Mouse (Mus musculus): ENCODE results near the gene Fhl5. TPM values are rescaled to one million over a fixed set of nuclear protein-coding genes. Genes with fewer than 3 reads are reported as not detected.
A peak's percentile ranks its signal among the peaks of the same experiment; 100 is the strongest.
"Not testable (repeated sequence)": the region's sequence is repeated elsewhere in the genome, so short reads cannot be mapped to it uniquely, and the experiment has no call there.

The Fhl5 gene
- polyA plus RNA-seq (2015; fragmentation: Nextera tagmentation; extraction: Ambion mirVana) = 0.26 TPM in 1 of 2 replicates, not detected in the other

DNA sequence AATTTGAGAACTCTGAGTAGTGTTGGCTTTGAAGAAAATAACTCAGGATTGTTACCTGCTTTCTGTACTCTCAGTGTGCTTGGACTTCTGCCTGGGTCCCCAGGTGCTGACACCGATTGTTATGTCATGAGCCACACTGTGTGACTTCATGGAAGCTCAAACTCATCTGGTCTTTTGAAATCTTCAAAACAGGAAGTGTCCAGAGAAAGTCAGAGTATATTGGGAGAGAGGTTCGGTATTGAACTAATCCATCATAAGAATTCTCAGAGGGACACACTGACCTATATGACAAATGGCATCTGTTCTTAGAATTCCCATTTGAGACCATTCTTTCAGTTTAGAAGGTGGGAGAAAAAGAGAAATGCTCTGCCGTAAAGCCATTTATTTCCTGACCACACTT lies at the start of gene Fhl5:
Gene Fhl5, minus strand, starts transcription at position 101 of the 400 bp plus-strand sequence.
- no peak within 1 kb of the TSS for H3K9ac ChIP-seq
- no peaks in the 10 kb centered on the region for H3K27me3 ChIP-seq (replicated peaks)
- no peaks in the 10 kb centered on the region for H3K4me1 ChIP-seq
- H3K4me2 ChIP-seq = no peak within 1 kb of the TSS
- ATAC-seq (replicated peaks) = no peak
- no peak within 1 kb of the TSS for H3K4me3 ChIP-seq
- WGBS = 91% methylated on average over 3 of the region's 3 CpGs
- H3K27ac ChIP-seq = no peak within 1 kb of the TSS
- H3K9me3 ChIP-seq = no peaks in the 10 kb centered on the region
- H3K36me3 ChIP-seq (replicated peaks) = no peaks in the 10 kb centered on the region

GRCm38 (mm10) chr4:25285002-25285401 lies 42.3 kb upstream of the Fhl5 start:
- H3K9me3 ChIP-seq; H3K27me3 ChIP-seq (replicated peaks); H3K4me1 ChIP-seq; H3K27ac ChIP-seq; H3K4me2 ChIP-seq; H3K9ac ChIP-seq; H3K4me3 ChIP-seq; H3K36me3 ChIP-seq (replicated peaks); ATAC-seq (replicated peaks): not testable (repeated sequence)
- WGBS = 88% methylated on average over 1 of the region's 1 CpGs

- H3K9ac ChIP-seq = peak within 1 kb of the TSS; percentile 72
- no peaks in the 10 kb centered on the region for H3K9me3 ChIP-seq
- peak within 1 kb of the TSS; percentile 58 for H3K4me2 ChIP-seq
- H3K4me3 ChIP-seq = peak within 1 kb of the TSS; percentile 65
- peak; percentile 99 for ATAC-seq (replicated peaks)
- H3K36me3 ChIP-seq (replicated peaks) = peaks cover 11% of the 10 kb centered on the region; the same call in 1 of the 2 replicates
- peak within 1 kb of the TSS; percentile 97 for H3K27ac ChIP-seq
- H3K4me1 ChIP-seq = peaks cover 12% of the 10 kb centered on the region
- WGBS = 0% methylated on average over 30 of the region's 30 CpGs
- H3K27me3 ChIP-seq (replicated peaks) = no peaks in the 10 kb centered on the region
These were observed 39.0 kb upstream of the Fhl5 start, which contains the start of gene Ufl1 for GRCm38 (mm10) chr4:25281671-25282038. Ufl1 (minus strand) TSS chr4:25281821.

DNA sequence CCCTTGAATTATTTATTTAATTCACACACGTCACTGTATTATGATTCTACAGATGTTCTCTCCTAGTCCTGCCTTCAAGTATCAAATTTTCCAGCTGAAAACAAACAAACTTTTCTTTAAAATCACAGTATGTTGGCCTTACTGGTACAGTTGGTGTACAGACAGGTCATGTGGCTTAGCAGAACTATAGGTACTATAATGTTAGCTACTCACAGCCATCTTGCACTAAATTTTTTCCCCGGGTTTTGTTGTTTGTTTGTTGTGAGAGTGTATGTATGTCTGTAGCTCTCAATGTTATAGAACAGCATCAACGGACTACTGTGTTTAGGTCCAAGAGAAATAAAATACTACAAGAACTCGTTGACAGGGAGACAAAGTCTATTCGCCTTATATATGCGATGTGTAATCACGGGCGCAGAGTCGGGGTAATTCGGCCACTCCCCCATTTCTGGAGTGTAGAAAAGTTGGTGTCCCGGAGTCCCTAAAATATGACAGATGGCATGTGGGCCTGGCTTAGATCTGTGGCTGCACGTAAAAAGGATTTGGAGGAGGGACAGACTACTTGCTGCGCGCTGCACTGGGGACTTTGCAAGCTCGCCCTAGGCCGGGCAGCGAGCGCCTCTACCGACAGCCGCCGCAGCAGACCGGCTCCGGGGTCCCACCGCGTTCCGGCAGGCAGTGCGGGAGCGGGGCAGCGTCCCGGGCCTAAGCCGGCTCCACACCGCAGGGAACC lies 38.4 kb upstream of the Fhl5 start:
- Histone ChIP-seq H3K4me1 (peaks cover 12% of the 10 kb centered on the region), H3K36me3 (replicated peaks) (peaks cover 12% of the 10 kb centered on the region; the same call in 1 of the 2 replicates), H3K27me3 (replicated peaks) (no peaks in the 10 kb centered on the region), H3K4me3 (peak overlapping the region; percentile 65), H3K4me2 (peak overlapping the region; percentile 58), H3K27ac (peak overlapping the region; percentile 97), H3K9ac (peak overlapping the region; percentile 72), H3K9me3 (no peaks in the 10 kb centered on the region)
- WGBS = under 1% methylated on average over 32 of the region's 32 CpGs
- ATAC-seq (replicated peaks) = peak; percentile 95

DNA sequence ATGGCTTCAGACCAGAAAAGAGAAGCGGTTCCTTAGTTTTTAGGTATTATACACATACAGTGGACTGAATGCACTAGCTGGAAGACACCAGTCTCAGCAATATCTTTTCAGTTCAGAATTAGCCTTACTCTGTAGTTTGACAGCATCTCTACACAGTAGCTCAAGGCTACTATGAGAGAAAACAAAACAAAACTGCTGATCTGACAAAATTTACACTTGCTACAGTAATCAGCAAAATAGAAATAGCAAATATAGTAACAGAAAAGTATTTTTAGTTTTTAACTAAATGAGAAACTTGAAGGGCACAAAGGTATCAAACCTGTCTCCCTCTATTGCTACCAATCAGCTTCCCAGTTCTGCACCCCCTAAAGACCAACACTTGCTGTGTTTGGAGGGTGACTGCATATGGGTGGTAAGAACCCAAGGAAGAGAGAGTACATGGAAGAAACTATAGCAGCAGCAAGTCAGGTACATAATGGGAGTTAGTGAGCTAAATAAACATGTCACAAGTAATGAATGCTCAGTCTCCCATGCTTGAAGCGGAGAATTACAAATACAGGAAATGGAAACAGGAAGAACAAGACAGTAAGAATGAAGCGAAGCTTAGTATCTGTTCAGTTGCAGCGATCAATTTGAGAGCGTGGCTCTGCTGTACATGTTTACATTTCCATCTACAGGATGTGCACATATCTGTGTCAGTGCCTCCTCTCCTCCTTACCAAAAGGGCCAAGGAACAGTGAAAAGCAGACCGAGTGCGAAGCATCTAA lies 30.4 kb upstream of the Fhl5 start:
- Histone ChIP-seq H3K4me1 (no peaks in the 10 kb centered on the region), H3K9me3 (no peaks in the 10 kb centered on the region), H3K36me3 (replicated peaks) (peaks cover 57% of the 10 kb centered on the region), H3K4me2 (no peak overlapping the region), H3K27ac (no peak overlapping the region), H3K9ac (no peak overlapping the region), H3K27me3 (replicated peaks) (no peaks in the 10 kb centered on the region), H3K4me3 (no peak overlapping the region)
- WGBS = 93% methylated on average over 7 of the region's 7 CpGs
- no peak for ATAC-seq (replicated peaks)

GRCm38 (mm10) chr4:25271926-25272325 lies 29.2 kb upstream of the Fhl5 start:
- WGBS = 95% methylated on average over 1 of the region's 1 CpGs
- Histone ChIP-seq H3K9ac (no peak overlapping the region), H3K36me3 (replicated peaks) (peaks cover 59% of the 10 kb centered on the region), H3K4me1 (no peaks in the 10 kb centered on the region), H3K27me3 (replicated peaks) (no peaks in the 10 kb centered on the region), H3K27ac (no peak overlapping the region), H3K4me3 (no peak overlapping the region), H3K9me3 (no peaks in the 10 kb centered on the region), H3K4me2 (no peak overlapping the region)
- no peak for ATAC-seq (replicated peaks)

DNA sequence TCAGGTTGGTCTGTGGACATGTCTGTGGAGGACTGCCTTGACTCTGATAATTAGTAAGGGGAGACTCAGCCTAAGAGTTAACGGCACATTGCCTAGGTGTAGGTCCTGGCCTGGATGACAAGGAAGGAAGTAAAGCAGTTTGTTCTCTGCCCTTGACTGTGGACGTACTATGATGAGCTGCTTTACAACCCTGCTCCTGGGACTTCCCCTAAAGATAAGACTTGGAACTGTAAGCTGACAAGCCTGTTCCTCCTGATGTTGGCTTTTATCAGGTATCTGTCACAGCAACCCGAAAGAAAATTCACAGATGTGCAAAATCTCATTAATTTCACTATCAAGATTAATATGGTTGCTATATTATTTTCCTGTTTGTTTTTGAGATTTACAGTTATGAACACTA lies 24.5 kb upstream of the Fhl5 start:
- 95% methylated on average over 3 of the region's 3 CpGs for WGBS
- Histone ChIP-seq H3K36me3 (replicated peaks) (peaks cover 53% of the 10 kb centered on the region), H3K27me3 (replicated peaks) (no peaks in the 10 kb centered on the region), H3K9me3 (no peaks in the 10 kb centered on the region), H3K4me1 (no peaks in the 10 kb centered on the region), H3K9ac (no peak overlapping the region), H3K27ac (no peak overlapping the region), H3K4me3 (no peak overlapping the region), H3K4me2 (no peak overlapping the region)
- no peak for ATAC-seq (replicated peaks)

DNA sequence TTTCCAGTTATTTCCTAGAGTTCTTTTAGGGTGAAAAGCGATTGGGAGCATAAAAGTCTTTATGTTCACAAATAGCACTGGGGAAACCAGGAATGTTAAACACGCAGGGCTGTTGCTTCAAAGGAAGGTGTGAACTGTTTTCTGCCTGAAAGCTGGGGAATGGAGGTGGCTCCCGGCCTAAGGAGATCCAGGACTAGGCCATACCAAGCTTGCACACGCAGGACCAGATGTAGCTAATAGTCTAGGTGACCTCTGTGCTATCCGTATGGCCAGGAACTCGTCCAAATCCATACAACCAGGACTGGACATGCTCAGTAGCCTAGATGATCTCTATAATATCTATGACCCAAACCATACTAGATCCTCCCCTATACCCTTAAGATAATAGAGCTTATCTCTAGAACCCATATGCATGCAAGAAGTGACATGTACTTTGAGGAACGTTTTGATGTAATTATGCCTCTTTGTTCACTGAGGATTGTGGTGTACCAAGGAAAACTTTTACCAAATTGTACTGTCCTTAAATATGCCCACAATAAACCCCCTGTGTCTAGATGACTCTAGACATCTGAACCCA lies 15.2 kb upstream of the Fhl5 start:
- ATAC-seq (replicated peaks) = no peak
- H3K36me3 ChIP-seq (replicated peaks) = peaks cover 32% of the 10 kb centered on the region; the same call in 1 of the 2 replicates
- no peaks in the 10 kb centered on the region for H3K4me1 ChIP-seq
- 92% methylated on average over 7 of the region's 7 CpGs for WGBS
- H3K27me3 ChIP-seq (replicated peaks) = no peaks in the 10 kb centered on the region
- H3K9me3 ChIP-seq = no peaks in the 10 kb centered on the region
- H3K4me2 ChIP-seq = no peak overlapping the region
- H3K9ac ChIP-seq = no peak overlapping the region
- no peak overlapping the region for H3K4me3 ChIP-seq
- no peak overlapping the region for H3K27ac ChIP-seq

DNA sequence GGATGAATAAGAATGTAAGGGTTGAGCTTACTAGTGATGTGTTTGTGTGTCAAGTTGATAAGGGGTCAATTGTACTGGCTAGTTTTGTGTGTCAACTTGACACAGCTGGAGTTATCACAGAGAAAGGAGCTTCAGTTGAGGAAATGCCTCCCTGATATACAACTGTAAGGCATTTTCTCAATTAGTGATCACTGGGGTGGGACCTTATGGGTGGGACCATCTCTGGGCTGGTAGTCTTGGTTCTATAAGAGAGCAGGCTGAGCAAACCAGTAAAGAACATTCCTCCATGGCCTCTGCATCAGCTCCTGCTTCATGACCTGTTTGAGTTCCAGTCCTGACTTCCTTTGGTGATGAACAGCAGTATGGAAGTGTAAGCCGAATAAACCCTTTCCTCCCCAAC lies 7.0 kb downstream of the Fhl5 start:
- H3K4me2 ChIP-seq; ATAC-seq (replicated peaks); H3K9ac ChIP-seq; H3K4me1 ChIP-seq; H3K27me3 ChIP-seq (replicated peaks); H3K27ac ChIP-seq; H3K9me3 ChIP-seq; H3K4me3 ChIP-seq; H3K36me3 ChIP-seq (replicated peaks): not testable (repeated sequence)
- 88% methylated on average over 1 of the region's 1 CpGs for WGBS

DNA sequence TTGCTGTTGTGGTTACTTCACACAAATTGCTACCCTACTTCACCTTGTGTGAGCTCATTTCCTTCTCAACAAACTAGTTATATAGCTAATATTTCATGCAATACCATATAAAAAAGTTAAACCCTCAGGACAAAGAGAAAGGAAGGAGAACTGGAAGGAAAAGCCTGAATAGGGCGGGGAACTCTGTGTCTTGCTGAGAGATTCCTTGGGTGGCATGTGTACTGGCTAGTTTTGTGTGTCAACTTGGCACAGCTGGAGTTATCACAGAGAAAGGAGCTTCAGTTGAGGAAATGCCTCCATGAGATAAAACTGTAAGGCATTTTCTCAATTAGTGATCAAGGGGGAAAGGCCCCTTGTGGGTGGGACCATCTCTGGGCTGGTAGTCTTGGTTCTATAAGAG lies 8.9 kb downstream of the Fhl5 start:
- not testable (repeated sequence) for H3K4me3 ChIP-seq; H3K27ac ChIP-seq; H3K4me2 ChIP-seq; H3K36me3 ChIP-seq (replicated peaks); H3K9ac ChIP-seq; ATAC-seq (replicated peaks); H3K9me3 ChIP-seq; H3K27me3 ChIP-seq (replicated peaks); H3K4me1 ChIP-seq
- WGBS = 89% methylated on average over 1 of the region's 1 CpGs

DNA sequence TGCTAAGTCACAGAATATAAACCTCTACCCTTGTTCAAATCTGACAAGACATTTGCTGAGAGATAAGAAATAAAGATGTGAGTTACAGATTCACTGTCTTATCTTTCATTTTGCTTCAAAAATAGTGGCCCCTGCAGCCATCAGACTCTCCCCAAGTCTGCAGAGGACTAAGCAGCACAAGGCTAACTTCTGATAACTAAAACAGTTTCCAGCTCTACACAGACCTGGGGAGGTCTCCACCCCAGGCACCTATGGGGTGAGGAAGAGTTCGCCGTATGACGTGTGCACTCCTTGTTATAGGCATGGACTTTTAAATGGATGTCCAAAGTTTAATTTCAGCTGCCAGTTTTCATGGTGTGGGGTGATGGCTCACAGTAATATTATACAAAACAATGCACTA lies 10.1 kb downstream of the Fhl5 start:
- ATAC-seq (replicated peaks) = no peak
- WGBS = 87% methylated on average over 3 of the region's 3 CpGs
- Histone ChIP-seq H3K9me3 (no peaks in the 10 kb centered on the region), H3K27me3 (replicated peaks) (no peaks in the 10 kb centered on the region), H3K9ac (no peak overlapping the region), H3K4me3 (no peak overlapping the region), H3K4me2 (no peak overlapping the region), H3K27ac (no peak overlapping the region), H3K4me1 (no peaks in the 10 kb centered on the region), H3K36me3 (replicated peaks) (no peaks in the 10 kb centered on the region)

- Histone ChIP-seq H3K27ac (no peak overlapping the region), H3K4me2 (no peak overlapping the region), H3K36me3 (replicated peaks) (no peaks in the 10 kb centered on the region), H3K27me3 (replicated peaks) (no peaks in the 10 kb centered on the region), H3K9me3 (no peaks in the 10 kb centered on the region), H3K9ac (no peak overlapping the region), H3K4me3 (no peak overlapping the region), H3K4me1 (no peaks in the 10 kb centered on the region)
- no peak for ATAC-seq (replicated peaks)
- 0% methylated on average over 1 of the region's 1 CpGs for WGBS
These were observed 15.1 kb downstream of the Fhl5 start for GRCm38 (mm10) chr4:25227527-25227926.
